14 mouse cellular contexts compared by ENCODE assay signal in genomic region chr8:12158188-12158587, GRCm38 (mm10).
"Had no signal": no experiment of that assay in that cellular context is flagged by ENCODE, and none has a peak within 500 bp of the region (broad histone marks: within the 10 kb centered on the region; RNA-seq: fewer than 3 reads in every experiment).

No protein-coding gene starts in this region.

- H3K4me3 ChIP-seq: limb, embryonic 12.5 days; limb, embryonic 15.5 days; midbrain, embryonic 12.5 days; myocyte; neural tube, embryonic 13.5 days had no signal

- DNase-seq: kidney, adult 18-20 months; kidney, adult 9 months; kidney, postnatal 14 days; left cerebral cortex, postnatal 4 days; liver, postnatal 0 days; retina, postnatal 1 day; thymus, adult 2 months; thymus, postnatal 14 days; thymus, postnatal 4 days had no signal
